Mouse (Mus musculus) kidney, adult 8-10 months (tissue): ENCODE measurements around the gene Nabp2.

Experiments used
- DNase-seq, 2 experiments: peaks; one replicate each; pipeline ENCODE4 v3.0.0; 2022

The Nabp2 gene

GRCm38 (mm10) chr10:128429052-128429451 lies 17.8 kb upstream of the Nabp2 start:
- DNase-seq, result no peak

- DNase-seq, result no peak
Observed at GRCm38 (mm10) chr10:128425260-128425659, 14.0 kb upstream of the Nabp2 start.

- DNase-seq, result no peak
Observed at GRCm38 (mm10) chr10:128424604-128425003, 13.3 kb upstream of the Nabp2 start.

- DNase-seq, result no peak
Observed at GRCm38 (mm10) chr10:128422426-128422825, 11.1 kb upstream of the Nabp2 start.

- DNase-seq, result no peak
Observed at GRCm38 (mm10) chr10:128414848-128415247, 3.6 kb upstream of the Nabp2 start.

- no peak for DNase-seq
Observed at GRCm38 (mm10) chr10:128413076-128413475, 1.8 kb upstream of the Nabp2 start.

GRCm38 (mm10) chr10:128412558-128412957 lies 1.3 kb upstream of the Nabp2 start:
- no peak for DNase-seq

GRCm38 (mm10) chr10:128412055-128412381 lies 726 bp upstream of the Nabp2 start:
- DNase-seq, result peak; percentile 44 to 47

GRCm38 (mm10) chr10:128410560-128410845 lies 789 bp downstream of the Nabp2 start:
- DNase-seq, result no peak

GRCm38 (mm10) chr10:128409692-128410559 lies 1.4 kb downstream of the Nabp2 start:
- DNase-seq, result peak; percentile 99

GRCm38 (mm10) chr10:128408591-128409535 lies 2.4 kb downstream of the Nabp2 start:
- peak; percentile 27 to 29 for DNase-seq

GRCm38 (mm10) chr10:128403931-128404330 lies 7.4 kb downstream of the Nabp2 start:
- DNase-seq, result no peak

- no peak for DNase-seq
Observed at GRCm38 (mm10) chr10:128401638-128402037, 9.7 kb downstream of the Nabp2 start.

- DNase-seq, result peak; percentile 28 to 38
Observed at GRCm38 (mm10) chr10:128401056-128401455, 10.2 kb downstream of the Nabp2 start, which contains the start of gene Slc39a5. Slc39a5 (minus strand) TSS chr10:128401229.

GRCm38 (mm10) chr10:128400338-128400737 lies 11.0 kb downstream of the Nabp2 start:
- DNase-seq, result peak; percentile 44 to 73

GRCm38 (mm10) chr10:128397466-128397865 lies 13.8 kb downstream of the Nabp2 start:
- no peak for DNase-seq

GRCm38 (mm10) chr10:128396716-128397264 lies 14.5 kb downstream of the Nabp2 start:
- peak; percentile 32 to 46 for DNase-seq

- DNase-seq, result no peak
Observed at GRCm38 (mm10) chr10:128396017-128396673, 15.1 kb downstream of the Nabp2 start.

- no peak for DNase-seq
Observed at GRCm38 (mm10) chr10:128391850-128392249, 19.4 kb downstream of the Nabp2 start.

GRCm38 (mm10) chr10:128390366-128390765 lies 20.9 kb downstream of the Nabp2 start:
- DNase-seq, result no peak

GRCm38 (mm10) chr10:128389570-128389969 lies 21.7 kb downstream of the Nabp2 start:
- DNase-seq, result no peak

GRCm38 (mm10) chr10:128388941-128389340 lies 22.4 kb downstream of the Nabp2 start:
- DNase-seq, result no peak

- DNase-seq, result no peak
Observed at GRCm38 (mm10) chr10:128385902-128386301, 25.4 kb downstream of the Nabp2 start.
